Mouse (Mus musculus) G1E (cell line): Measurements from ENCODE around the gene Tmc7. TPM values are rescaled to one million over a fixed set of nuclear protein-coding genes. Genes with fewer than 3 reads are reported as not detected.

ENCODE experiments used
- ATAC-seq: 2 replicates; pipeline ENCODE4 v1.8.0; 2016; ENCODE audit warnings: mild to moderate bottlenecking; ENCODE audit not compliant: insufficient number of reproducible peaks, poor library complexity, low FRiP score, severe bottlenecking; ENCODE audit errors: extremely low read depth
- DNase-seq: peaks from one replicate; pipeline ENCODE4 v3.0.0; 2012; ENCODE audit warnings: low spot score
- H3K27me3 ChIP-seq: 2 replicates; pipeline ENCODE4 v1.6.1; 2012; ENCODE audit warnings: mild to moderate bottlenecking, low read length, inconsistent platforms; ENCODE audit not compliant: insufficient read depth
- H3K36me3 ChIP-seq: replicated peaks from 2 replicates; pipeline ENCODE3; 2012; ENCODE audit warnings: mild to moderate bottlenecking, inconsistent platforms
- H3K4me1 ChIP-seq: 2 replicates; pipeline ENCODE4 v1.6.1; 2012; ENCODE audit warnings: low read depth, low read length, inconsistent platforms, mixed read lengths; ENCODE audit not compliant: insufficient read depth
- H3K4me3 ChIP-seq: 2 replicates; pipeline ENCODE4 v1.5.1; 2012; ENCODE audit warnings: low read depth, mild to moderate bottlenecking, inconsistent platforms, low read length, moderate library complexity, mixed read lengths
- H3K9me3 ChIP-seq: replicated peaks from 2 replicates; pipeline ENCODE4 v1.6.1; 2012; ENCODE audit warnings: inconsistent platforms
- CTCF ChIP-seq: IDR thresholded peaks from 2 replicates; pipeline ENCODE4 v1.5.1; 2012; ENCODE audit warnings: low read depth, low read length, inconsistent platforms, mixed read lengths
- GATA1 ChIP-seq: IDR thresholded peaks from 2 replicates; pipeline ENCODE4 v1.6.1; 2012; ENCODE audit warnings: borderline replicate concordance, low read length, inconsistent platforms, mixed read lengths
- GATA2 ChIP-seq: IDR thresholded peaks from 2 replicates; pipeline ENCODE4 v1.6.1; 2012; ENCODE audit warnings: low read depth, low read length, inconsistent platforms, borderline replicate concordance
- POLR2AphosphoS5 ChIP-seq: IDR thresholded peaks from 2 replicates; pipeline ENCODE4 v1.6.1; 2012; ENCODE audit warnings: low read depth, low read length, inconsistent platforms; ENCODE audit not compliant: insufficient replicate concordance
- TAL1 ChIP-seq: conservative IDR thresholded peaks from 2 replicates; pipeline ENCODE4 v1.6.1; 2012; ENCODE audit warnings: low read depth, low read length, inconsistent platforms, mixed read lengths
- polyA plus RNA-seq: library from polyadenylated mRNA; stranded (reverse); fragments of >175 nt; gene quantifications from 2 replicates; pipeline ENCODE4 v1.2.3, GENCODE M21; 2012
- total RNA-seq, 2 experiments: library from RNA; stranded (forward) in 1 of 2; stranded (reverse) in 1 of 2; fragments of 200-1000 nt in 1 of 2; fragments of >200 nt in 1 of 2; fragmentation: Nextera tagmentation in 1 of 2; gene quantifications; 2 replicates each; pipeline ENCODE4 v1.2.3; 2014 to 2017

Gene Tmc7
- total and polyA plus RNA-seq, 3 experiments, result not detected

DNA sequence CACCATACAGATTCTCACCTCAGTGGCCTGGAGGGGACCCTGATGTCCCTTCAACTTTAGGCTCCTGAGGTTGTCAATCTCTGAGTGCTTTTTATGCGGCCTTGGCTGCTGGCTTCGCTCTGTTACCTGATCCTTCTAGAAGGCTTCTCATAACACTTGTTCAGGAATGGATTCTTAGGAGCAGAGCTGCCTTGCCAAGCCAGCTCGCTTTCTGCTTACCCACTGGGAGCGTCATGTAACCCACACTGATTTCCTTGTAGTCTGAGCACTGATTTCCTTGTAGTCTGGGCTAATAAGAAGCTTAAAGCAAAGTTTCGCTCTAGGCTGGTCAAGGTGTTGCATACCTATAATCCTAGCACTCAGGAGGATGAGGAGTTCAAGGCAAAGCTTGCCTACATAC lies 33.6 kb upstream of the Tmc7 start:
- no peak for ATAC-seq
- Histone ChIP-seq H3K4me1 (no peaks in the 10 kb centered on the region), H3K9me3 (no peaks in the 10 kb centered on the region), H3K36me3 (no peaks in the 10 kb centered on the region), H3K4me3 (no peak overlapping the region), H3K27me3 (no peaks in the 10 kb centered on the region)
- no peak for DNase-seq
- no peak for TF ChIP-seq GATA1
- no peak for TF ChIP-seq POLR2AphosphoS5
- no peak for TF ChIP-seq GATA2
- TF ChIP-seq TAL1, result no peak
- no peak for TF ChIP-seq CTCF

DNA sequence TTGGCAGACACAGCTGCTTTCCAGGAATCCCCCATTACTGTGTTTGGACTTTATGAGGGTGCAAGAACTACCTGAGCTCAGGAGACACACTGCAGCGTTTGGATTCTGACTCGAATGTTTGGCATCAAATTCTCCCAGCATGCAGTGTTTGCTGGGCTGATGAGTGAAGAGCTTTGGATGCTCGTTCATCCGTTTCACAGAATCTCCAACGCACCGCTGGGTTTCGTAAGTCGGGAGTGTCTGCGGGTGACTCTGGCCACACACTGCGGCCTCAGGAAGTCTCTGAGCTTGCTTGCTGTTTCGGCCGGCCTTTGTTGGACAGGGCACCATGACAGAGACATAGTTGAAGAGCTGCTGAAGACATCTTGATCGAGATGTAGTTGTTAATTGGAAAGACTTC lies 29.5 kb upstream of the Tmc7 start:
- no peak for TF ChIP-seq CTCF
- TF ChIP-seq POLR2AphosphoS5, result no peak
- TF ChIP-seq GATA2, result no peak
- TF ChIP-seq TAL1, result no peak
- TF ChIP-seq GATA1, result no peak
- ATAC-seq, result no peak

DNA sequence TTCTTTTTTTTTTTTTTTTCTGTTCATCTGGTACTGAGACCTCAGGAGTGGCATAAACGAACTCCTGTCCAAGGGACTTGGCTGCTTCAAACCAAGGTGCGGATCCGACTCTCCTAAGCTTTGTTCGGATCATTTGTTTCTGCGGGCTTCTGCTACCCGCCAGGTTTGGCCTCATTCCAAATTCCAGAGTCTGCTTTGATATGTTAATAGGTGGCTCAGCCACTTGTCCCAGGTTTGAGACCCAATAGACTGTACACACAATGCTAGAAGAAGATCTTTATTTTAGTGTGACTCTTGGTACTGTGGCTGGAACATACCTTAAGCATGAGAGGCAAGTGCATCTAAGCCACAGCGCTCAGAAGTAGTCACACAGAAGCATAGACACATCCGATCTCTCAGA lies 27.4 kb upstream of the Tmc7 start:
- no peak for ATAC-seq
- Histone ChIP-seq H3K9me3 (no peaks in the 10 kb centered on the region), H3K4me1 (no peaks in the 10 kb centered on the region), H3K27me3 (no peaks in the 10 kb centered on the region), H3K4me3 (no peak overlapping the region), H3K36me3 (no peaks in the 10 kb centered on the region)
- no peak for TF ChIP-seq CTCF
- no peak for TF ChIP-seq GATA1
- no peak for TF ChIP-seq TAL1
- no peak for TF ChIP-seq GATA2
- TF ChIP-seq POLR2AphosphoS5, result no peak
- DNase-seq, result no peak

More for the DNA sequence above, 29.5 kb upstream of the Tmc7 start:
- no peak overlapping the region for H3K4me3 ChIP-seq
- no peaks in the 10 kb centered on the region for H3K27me3 ChIP-seq
- H3K9me3 ChIP-seq, result no peaks in the 10 kb centered on the region
- no peaks in the 10 kb centered on the region for H3K36me3 ChIP-seq
- H3K4me1 ChIP-seq, result no peaks in the 10 kb centered on the region
- no peak for DNase-seq

DNA sequence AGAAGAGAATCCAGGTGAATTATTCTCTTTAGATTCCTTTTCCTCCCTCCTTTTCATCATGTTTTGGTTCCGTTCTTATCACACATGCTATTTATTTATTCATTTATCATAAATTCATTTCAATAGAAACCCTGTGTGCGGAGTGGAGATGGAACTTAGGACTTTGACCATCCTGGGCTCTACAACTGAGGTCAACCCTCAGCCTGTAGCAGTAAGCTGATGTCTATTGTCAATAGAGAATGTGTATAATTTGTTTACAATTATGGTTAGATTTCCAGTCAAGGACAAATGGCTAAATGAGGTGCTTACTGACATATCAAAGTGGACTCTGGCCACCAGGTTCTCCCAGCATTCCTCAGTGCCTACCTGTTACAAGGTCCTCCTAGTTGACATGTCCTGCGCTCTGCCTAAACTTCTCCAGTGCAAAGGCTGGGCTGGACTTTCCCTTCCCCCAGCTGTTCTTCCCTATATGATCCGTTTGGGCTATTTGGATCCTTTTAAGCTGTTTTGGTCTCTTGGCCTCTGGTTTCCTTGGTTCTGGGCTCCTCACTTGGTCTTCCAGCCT lies 26.7 kb upstream of the Tmc7 start:
- Histone ChIP-seq H3K27me3 (no peaks in the 10 kb centered on the region), H3K4me3 (no peak overlapping the region), H3K4me1 (no peaks in the 10 kb centered on the region), H3K9me3 (no peaks in the 10 kb centered on the region), H3K36me3 (no peaks in the 10 kb centered on the region)
- no peak for ATAC-seq
- TF ChIP-seq POLR2AphosphoS5 (no peak), GATA1 (no peak), GATA2 (no peak), CTCF (no peak), TAL1 (no peak)
- DNase-seq, result no peak

DNA sequence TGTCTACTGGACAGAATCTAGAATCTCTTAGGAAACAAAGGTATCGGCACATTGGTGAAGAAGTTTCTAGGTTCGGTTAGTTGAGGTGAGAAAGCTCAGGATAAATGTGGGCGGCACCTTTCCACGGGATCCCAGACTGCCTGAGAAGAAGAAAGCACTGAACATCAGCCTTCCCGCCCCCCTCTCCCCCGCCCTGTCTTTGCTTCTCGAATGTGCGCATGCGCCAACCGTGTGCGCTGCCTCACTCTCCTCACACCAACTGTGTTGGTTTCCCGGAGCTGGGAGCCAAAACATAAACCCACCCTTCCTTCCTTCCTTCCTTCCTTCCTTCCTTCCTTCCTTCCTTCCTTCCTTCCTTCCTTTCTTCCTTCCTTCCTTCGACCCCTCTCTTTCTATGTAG lies 26.2 kb upstream of the Tmc7 start:
- ATAC-seq, result no peak
- no peaks in the 10 kb centered on the region for H3K27me3 ChIP-seq
- DNase-seq, result no peak
- H3K4me3 ChIP-seq, result no peak overlapping the region
- H3K9me3 ChIP-seq, result no peaks in the 10 kb centered on the region
- H3K36me3 ChIP-seq, result no peaks in the 10 kb centered on the region
- TF ChIP-seq GATA2, result no peak
- TF ChIP-seq POLR2AphosphoS5, result no peak
- no peak for TF ChIP-seq GATA1
- no peak for TF ChIP-seq CTCF
- TF ChIP-seq TAL1, result no peak
- no peaks in the 10 kb centered on the region for H3K4me1 ChIP-seq

DNA sequence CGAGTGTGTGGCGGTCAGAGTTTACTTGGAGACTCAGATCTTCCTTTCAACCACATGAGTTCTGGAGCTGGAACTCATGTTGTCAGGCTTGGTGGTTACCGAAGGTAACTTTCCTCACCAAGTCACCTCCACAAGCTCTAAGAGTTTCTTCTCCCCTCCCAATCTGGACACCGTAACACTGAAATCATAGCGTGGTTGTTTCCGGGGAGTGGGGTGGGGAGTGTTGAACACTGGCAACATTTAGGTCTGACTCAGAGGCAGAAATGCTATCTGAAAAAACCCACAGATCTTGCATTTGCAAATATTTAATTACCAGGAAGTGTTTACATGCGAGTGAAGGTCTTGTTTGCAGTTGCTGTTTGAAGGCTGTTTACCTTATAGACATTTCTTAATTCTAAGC lies 25.3 kb upstream of the Tmc7 start:
- ATAC-seq, result no peak
- H3K27me3 ChIP-seq, result no peaks in the 10 kb centered on the region
- TF ChIP-seq GATA1 (no peak), CTCF (no peak), GATA2 (no peak), TAL1 (no peak), POLR2AphosphoS5 (no peak)
- no peaks in the 10 kb centered on the region for H3K36me3 ChIP-seq
- H3K4me1 ChIP-seq, result no peaks in the 10 kb centered on the region
- DNase-seq, result no peak
- no peaks in the 10 kb centered on the region for H3K9me3 ChIP-seq
- no peak overlapping the region for H3K4me3 ChIP-seq

DNA sequence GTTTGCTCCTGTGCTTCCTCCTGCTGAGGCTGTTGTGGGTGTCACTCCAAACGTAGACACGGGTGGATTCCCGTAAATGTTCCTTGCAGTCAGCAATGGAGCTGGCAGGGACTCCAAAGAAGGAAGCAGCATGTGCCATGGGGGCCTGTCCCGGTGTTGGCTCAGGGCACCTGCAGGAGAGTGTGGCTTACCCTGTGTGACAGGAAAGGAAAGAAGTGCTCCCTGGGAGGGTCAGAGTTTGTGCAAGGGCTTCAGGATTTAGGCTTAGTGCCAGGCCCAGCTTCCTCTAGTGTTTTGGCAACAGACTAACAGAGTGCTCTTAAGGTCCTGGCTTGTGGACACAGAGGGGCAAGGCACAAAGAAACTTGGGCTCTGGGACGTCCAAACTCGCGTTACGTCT lies 20.3 kb upstream of the Tmc7 start:
- no peak overlapping the region for H3K4me3 ChIP-seq
- ATAC-seq (no peak), DNase-seq (no peak)
- no peaks in the 10 kb centered on the region for H3K27me3 ChIP-seq
- no peaks in the 10 kb centered on the region for H3K36me3 ChIP-seq
- H3K4me1 ChIP-seq, result no peaks in the 10 kb centered on the region
- no peak for TF ChIP-seq GATA2
- H3K9me3 ChIP-seq, result no peaks in the 10 kb centered on the region
